Mouse (Mus musculus) G1E (cell line): ENCODE results near the gene Bloc1s4.

Source experiments
- CTCF ChIP-seq: IDR thresholded peaks from 2 replicates; pipeline ENCODE4 v1.5.1; 2012; ENCODE audit warnings: low read depth, low read length, inconsistent platforms, mixed read lengths
- GATA1 ChIP-seq: IDR thresholded peaks from 2 replicates; pipeline ENCODE4 v1.6.1; 2012; ENCODE audit warnings: borderline replicate concordance, low read length, inconsistent platforms, mixed read lengths
- GATA2 ChIP-seq: IDR thresholded peaks from 2 replicates; pipeline ENCODE4 v1.6.1; 2012; ENCODE audit warnings: low read depth, low read length, inconsistent platforms, borderline replicate concordance
- POLR2AphosphoS5 ChIP-seq: IDR thresholded peaks from 2 replicates; pipeline ENCODE4 v1.6.1; 2012; ENCODE audit warnings: low read depth, low read length, inconsistent platforms; ENCODE audit not compliant: insufficient replicate concordance

GRCm38 (mm10) chr5:36731901-36732652 is 16.4 kb downstream of the Bloc1s4 start:
- TF ChIP-seq GATA1 (no peak), CTCF (no peak), POLR2AphosphoS5 (no peak), GATA2 (no peak)
